Mouse (Mus musculus) E14TG2a.4 (cell line): Measurements from ENCODE around the gene Ubqln2.

ENCODE experiments used
- CTCF ChIP-seq: conservative IDR thresholded peaks from 2 replicates; pipeline ENCODE4 v1.5.1; 2014; ENCODE audit warnings: low read length
- NANOG ChIP-seq: IDR thresholded peaks from 2 replicates; pipeline ENCODE4 v1.6.1; 2014; ENCODE audit warnings: borderline replicate concordance, low read length, mixed read lengths
- POU5F1 ChIP-seq: IDR thresholded peaks from 2 replicates; pipeline ENCODE4 v1.6.1; 2014; ENCODE audit warnings: low read length, borderline replicate concordance

- TF ChIP-seq CTCF (no peak), NANOG (no peak), POU5F1 (no peak)
These were observed at the start of gene Ubqln2 for GRCm38 (mm10) chrX:153497688-153498516.
